18 mouse cellular contexts compared by ENCODE assay signal in genomic region chr12:7875454-7875853, GRCm38 (mm10).
"Had no signal": no experiment of that assay in that cellular context is flagged by ENCODE, and none has a peak within 500 bp of the region (broad histone marks: within the 10 kb centered on the region; RNA-seq: fewer than 3 reads in every experiment).

No protein-coding gene starts in this region.

- H3K27me3 ChIP-seq: midbrain, embryonic 12.5 days; neural tube, embryonic 13.5 days; neural tube, embryonic 15.5 days had no signal

- H3K4me3 ChIP-seq: midbrain, embryonic 10.5 days; midbrain, embryonic 12.5 days; myocyte; neural tube, embryonic 13.5 days; neural tube, embryonic 15.5 days had no signal

- H3K4me1 ChIP-seq: midbrain, embryonic 10.5 days; midbrain, embryonic 12.5 days; neural tube, embryonic 13.5 days; neural tube, embryonic 15.5 days had no signal

- H3K36me3 ChIP-seq: midbrain, embryonic 10.5 days; midbrain, embryonic 12.5 days; neural tube, embryonic 13.5 days; neural tube, embryonic 15.5 days had no signal

- DNase-seq: lung, adult 18-20 months; lung, embryonic 14.5 days; lung, postnatal 4 days; midbrain, embryonic 14.5 days; retina, postnatal 1 day; right cerebral cortex, adult 18-20 months; right cerebral cortex, postnatal 25 days; right cerebral cortex, postnatal 4 days; spleen, adult 18-20 months; thymus, adult 18-20 months; thymus, postnatal 14 days; thymus, postnatal 36 days had no signal

- H3K27ac ChIP-seq: midbrain, embryonic 10.5 days; midbrain, embryonic 12.5 days; neural tube, embryonic 13.5 days; neural tube, embryonic 15.5 days had no signal

- ATAC-seq: midbrain, embryonic 16.5 days had no signal

- H3K9me3 ChIP-seq: midbrain, embryonic 10.5 days; midbrain, embryonic 12.5 days; neural tube, embryonic 13.5 days; neural tube, embryonic 15.5 days had no signal

- H3K4me2 ChIP-seq: lung, embryonic 14.5 days; midbrain, embryonic 12.5 days; neural tube, embryonic 13.5 days; neural tube, embryonic 15.5 days had no signal

- H3K9ac ChIP-seq: lung, embryonic 14.5 days; midbrain, embryonic 12.5 days; neural tube, embryonic 13.5 days; neural tube, embryonic 15.5 days had no signal
